Mouse (Mus musculus) midbrain, embryonic 10.5 days (tissue): ENCODE results near the gene E2f2. TPM values are rescaled to one million over a fixed set of nuclear protein-coding genes. Genes with fewer than 3 reads are reported as not detected.

Experiments
- DNase-seq: peaks from one replicate; pipeline ENCODE4 v3.0.0-alpha.2; 2017; ENCODE audit warnings: low spot score
- H3K27ac ChIP-seq: fragments of 300-500 bp; sonication (generic); replicated peaks from 2 replicates; pipeline ENCODE4 v1.5.1; 2016; ENCODE audit warnings: mild to moderate bottlenecking
- H3K27me3 ChIP-seq: fragments of 300-500 bp; sonication (generic); 2 replicates; pipeline ENCODE4 v1.6.1; 2016; ENCODE audit warnings: low read depth, mild to moderate bottlenecking; ENCODE audit not compliant: poor library complexity, severe bottlenecking
- H3K36me3 ChIP-seq: fragments of 300-500 bp; sonication (generic); 2 replicates; pipeline ENCODE4 v1.6.1; 2016; ENCODE audit warnings: mild to moderate bottlenecking, moderate library complexity
- H3K4me1 ChIP-seq: fragments of 300-500 bp; sonication (generic); 2 replicates; pipeline ENCODE4 v1.6.1; 2016
- H3K4me3 ChIP-seq: fragments of 300-500 bp; sonication (generic); 2 replicates; pipeline ENCODE4 v1.5.1; 2016; ENCODE audit warnings: mild to moderate bottlenecking, moderate library complexity
- H3K9me3 ChIP-seq: fragments of 300-500 bp; sonication (generic); replicated peaks from 2 replicates; pipeline ENCODE4 v1.6.1; 2016; ENCODE audit warnings: mild to moderate bottlenecking
- WGBS: fragments of 180-500 bp; shearing (Covaris S2); methylation state at CpG from one replicate; pipeline ENCODE4 v1.1.7; 2016; 5-methylcytosine and 5-hydroxymethylcytosine counted together
- polyA plus RNA-seq: library from polyadenylated mRNA; unstranded; fragments of >200 nt; fragmentation: Nextera tagmentation; extraction: Ambion mirVana; gene quantifications from 2 replicates; pipeline ENCODE4 v1.2.1, GENCODE M21; 2016

E2f2 gene
- polyA plus RNA-seq, 1 experiment from 2014 or later, result 10.8 TPM

- Histone ChIP-seq H3K4me3 (peak overlapping the region; percentile 96), H3K36me3 (peaks cover 15% of the 10 kb centered on the region), H3K27me3 (peaks cover 10% of the 10 kb centered on the region; the same call in 1 of the 2 replicates), H3K9me3 (no peaks in the 10 kb centered on the region), H3K4me1 (peaks cover 88% of the 10 kb centered on the region), H3K27ac (peak overlapping the region; percentile 99)
- peak; percentile 47 for DNase-seq
- 6% methylated on average over 6 of the region's 6 CpGs for WGBS
Observed at GRCm38 (mm10) chr4:136146712-136147154, 25.5 kb upstream of the E2f2 start.

GRCm38 (mm10) chr4:136147436-136148135 lies 24.6 kb upstream of the E2f2 start:
- 1% methylated on average over 48 of the region's 48 CpGs for WGBS
- Histone ChIP-seq H3K27me3 (peaks cover 10% of the 10 kb centered on the region; the same call in 1 of the 2 replicates), H3K27ac (peak overlapping the region; percentile 99), H3K9me3 (no peaks in the 10 kb centered on the region), H3K4me3 (peak overlapping the region; percentile 96), H3K4me1 (peaks cover 80% of the 10 kb centered on the region), H3K36me3 (peaks cover 15% of the 10 kb centered on the region)
- peak; percentile 92 for DNase-seq

GRCm38 (mm10) chr4:136148342-136149044 lies 23.7 kb upstream of the E2f2 start:
- Histone ChIP-seq H3K27me3 (peaks cover 10% of the 10 kb centered on the region; the same call in 1 of the 2 replicates), H3K36me3 (peaks cover 15% of the 10 kb centered on the region), H3K27ac (peak overlapping the region; percentile 99), H3K9me3 (no peaks in the 10 kb centered on the region), H3K4me1 (peaks cover 71% of the 10 kb centered on the region), H3K4me3 (peak overlapping the region; percentile 96)
- DNase-seq, result peak; percentile 61
- 6% methylated on average over 30 of the region's 31 CpGs for WGBS

- Histone ChIP-seq H3K4me1 (peaks cover 66% of the 10 kb centered on the region), H3K27ac (peak overlapping the region; percentile 99), H3K4me3 (peak overlapping the region; percentile 96; the same call in 1 of the 2 replicates), H3K27me3 (peaks cover 10% of the 10 kb centered on the region; the same call in 1 of the 2 replicates), H3K9me3 (no peaks in the 10 kb centered on the region), H3K36me3 (peaks cover 15% of the 10 kb centered on the region)
- 76% methylated on average over 2 of the region's 2 CpGs for WGBS
- no peak for DNase-seq
Observed at GRCm38 (mm10) chr4:136149045-136149379, 23.2 kb upstream of the E2f2 start.

GRCm38 (mm10) chr4:136149734-136150133 lies 22.5 kb upstream of the E2f2 start:
- H3K27me3 ChIP-seq, result peaks cover 10% of the 10 kb centered on the region; the same call in 1 of the 2 replicates
- H3K4me1 ChIP-seq, result peaks cover 61% of the 10 kb centered on the region
- no peak overlapping the region for H3K4me3 ChIP-seq
- peaks cover 12% of the 10 kb centered on the region for H3K36me3 ChIP-seq
- H3K27ac ChIP-seq, result no peak overlapping the region
- no peaks in the 10 kb centered on the region for H3K9me3 ChIP-seq
- peak; percentile 65 for DNase-seq
- WGBS, result 36% methylated on average over 3 of the region's 3 CpGs

- Histone ChIP-seq H3K27ac (peak overlapping the region; percentile 81), H3K4me1 (peaks cover 55% of the 10 kb centered on the region), H3K4me3 (peak overlapping the region; percentile 16; the same call in 1 of the 2 replicates), H3K36me3 (peaks cover 3% of the 10 kb centered on the region), H3K27me3 (peaks cover 10% of the 10 kb centered on the region; the same call in 1 of the 2 replicates), H3K9me3 (no peaks in the 10 kb centered on the region)
- WGBS, result 46% methylated on average over 4 of the region's 4 CpGs
- DNase-seq, result peak; percentile 46
Observed at GRCm38 (mm10) chr4:136150596-136150995, 21.6 kb upstream of the E2f2 start.

- Histone ChIP-seq H3K27me3 (no peaks in the 10 kb centered on the region; the same call in 1 of the 2 replicates), H3K4me3 (no peak overlapping the region), H3K36me3 (no peaks in the 10 kb centered on the region), H3K9me3 (no peaks in the 10 kb centered on the region), H3K4me1 (peaks cover 47% of the 10 kb centered on the region), H3K27ac (peak overlapping the region; percentile 61; the same call in 1 of the 2 replicates)
- DNase-seq, result no peak
- 87% methylated on average over 4 of the region's 4 CpGs for WGBS
Observed at GRCm38 (mm10) chr4:136152821-136153220, 19.4 kb upstream of the E2f2 start.

- Histone ChIP-seq H3K27me3 (no peaks in the 10 kb centered on the region), H3K27ac (peak overlapping the region; percentile 38; the same call in 1 of the 2 replicates), H3K36me3 (no peaks in the 10 kb centered on the region), H3K9me3 (no peaks in the 10 kb centered on the region), H3K4me3 (no peak overlapping the region), H3K4me1 (peaks cover 39% of the 10 kb centered on the region)
- WGBS, result 79% methylated on average over 9 of the region's 9 CpGs
- no peak for DNase-seq
Observed at GRCm38 (mm10) chr4:136154462-136154861, 17.7 kb upstream of the E2f2 start.

GRCm38 (mm10) chr4:136158498-136158897 lies 13.7 kb upstream of the E2f2 start:
- 91% methylated on average over 6 of the region's 6 CpGs for WGBS
- DNase-seq, result no peak
- peak overlapping the region; percentile 88 for H3K27ac ChIP-seq

GRCm38 (mm10) chr4:136159802-136160397 lies 12.3 kb upstream of the E2f2 start:
- Histone ChIP-seq H3K4me3 (peak overlapping the region; percentile 30), H3K4me1 (peaks cover 43% of the 10 kb centered on the region), H3K9me3 (no peaks in the 10 kb centered on the region), H3K27me3 (no peaks in the 10 kb centered on the region), H3K27ac (peak overlapping the region; percentile 88), H3K36me3 (no peaks in the 10 kb centered on the region)
- WGBS, result under 1% methylated on average over 5 of the region's 5 CpGs
- peak; percentile 90 for DNase-seq

More at GRCm38 (mm10) chr4:136158498-136158897, 13.7 kb upstream of the E2f2 start:
- H3K4me1 ChIP-seq, result peaks cover 40% of the 10 kb centered on the region
- H3K27me3 ChIP-seq, result no peaks in the 10 kb centered on the region
- no peaks in the 10 kb centered on the region for H3K9me3 ChIP-seq
- H3K4me3 ChIP-seq, result no peak overlapping the region
- no peaks in the 10 kb centered on the region for H3K36me3 ChIP-seq

GRCm38 (mm10) chr4:136163448-136163847 lies 8.7 kb upstream of the E2f2 start:
- Histone ChIP-seq H3K4me1 (peaks cover 26% of the 10 kb centered on the region), H3K4me3 (no peak overlapping the region)
- WGBS, result 5% methylated on average over 11 of the region's 11 CpGs

GRCm38 (mm10) chr4:136164981-136165380 lies 7.2 kb upstream of the E2f2 start:
- no peak for DNase-seq
- H3K27ac ChIP-seq, result no peak overlapping the region
- WGBS, result 81% methylated on average over 8 of the region's 8 CpGs
- H3K27me3 ChIP-seq, result no peaks in the 10 kb centered on the region
- H3K36me3 ChIP-seq, result no peaks in the 10 kb centered on the region
- H3K4me3 ChIP-seq, result no peak overlapping the region
- H3K9me3 ChIP-seq, result no peaks in the 10 kb centered on the region
- peaks cover 14% of the 10 kb centered on the region for H3K4me1 ChIP-seq

More at GRCm38 (mm10) chr4:136163448-136163847, 8.7 kb upstream of the E2f2 start:
- Histone ChIP-seq H3K9me3 (no peaks in the 10 kb centered on the region), H3K27ac (peak overlapping the region; percentile 53), H3K36me3 (no peaks in the 10 kb centered on the region), H3K27me3 (no peaks in the 10 kb centered on the region)
- peak; percentile 94 for DNase-seq
